13 mouse cellular contexts compared by ENCODE assay signal in the genomic region with DNA sequence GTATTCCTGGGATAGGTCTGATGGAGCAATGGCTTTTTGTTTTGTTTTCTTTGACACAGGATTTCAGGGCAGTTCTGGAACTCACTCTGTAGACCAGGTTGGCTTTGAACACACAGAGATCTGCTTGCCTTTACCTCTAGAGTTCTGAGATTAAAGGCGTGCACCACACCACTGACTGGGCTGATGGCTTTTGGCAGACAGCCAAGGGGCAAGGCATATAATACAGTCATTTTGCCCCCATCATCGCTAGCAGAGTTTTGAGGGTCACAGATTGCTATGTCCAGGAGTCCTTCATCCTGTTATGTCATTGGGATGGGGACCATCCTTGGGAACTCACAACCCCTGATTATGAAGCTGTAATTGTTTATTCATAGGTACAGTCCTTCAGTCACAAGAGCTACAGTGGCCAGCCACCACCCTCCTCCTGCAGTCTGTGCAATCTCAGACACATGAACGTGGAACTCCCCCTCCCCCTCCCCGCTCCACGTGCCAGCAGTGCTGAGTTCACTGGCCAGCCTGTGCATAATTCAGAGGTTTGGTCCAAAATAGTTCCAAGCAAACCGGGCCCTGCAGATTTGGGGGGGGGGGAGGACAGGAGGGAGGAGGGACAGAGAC. TPM values are rescaled to one million over a fixed set of nuclear protein-coding genes. Genes with fewer than 3 reads are reported as not detected.
DNase-seq lines count a peak whose midpoint lies in the region; ATAC-seq and TF ChIP-seq lines count a peak whose summit lies in the region.
"Had no signal": no experiment of that assay in that cellular context is flagged by ENCODE, and none has a peak within 500 bp of the region (broad histone marks: within the 10 kb centered on the region; RNA-seq: fewer than 3 reads in every experiment).

No protein-coding gene starts in this region.

- no peak overlapping the region for H3K4me2 ChIP-seq in heart, embryonic 15.5 days
- no peak overlapping the region for H3K4me2 ChIP-seq in lung, postnatal 0 days (replicated peaks; ENCODE audit: low read depth, low read length)
- H3K4me2 ChIP-seq: neural tube, embryonic 13.5 days had no signal

- peak; percentile 74; the same call in 1 of the 2 replicates for ATAC-seq in heart, embryonic 15.5 days (replicated peaks; ENCODE audit: insufficient number of reproducible peaks, insufficient read depth, low FRiP score, low read depth)
- peak; percentile 77 for ATAC-seq in lung, postnatal 0 days

- H3K4me1 ChIP-seq in heart, embryonic 15.5 days (replicated peaks): peaks cover 10% of the 10 kb centered on the region
- no peaks in the 10 kb centered on the region for H3K4me1 ChIP-seq in lung, postnatal 0 days (ENCODE audit: insufficient read depth, low read depth, low read length)
- H3K4me1 ChIP-seq: megakaryocyte, embryonic 14.5 days; neural tube, embryonic 13.5 days had no signal

- WGBS in heart, embryonic 15.5 days: 24% methylated on average over 6 of the region's 6 CpGs
- 23% methylated on average over 6 of the region's 6 CpGs for WGBS in lung, postnatal 0 days

- peaks cover 8% of the 10 kb centered on the region for H3K27me3 ChIP-seq in heart, embryonic 15.5 days
- H3K27me3 ChIP-seq in lung, postnatal 0 days (replicated peaks; ENCODE audit: insufficient read depth, low read length): no peaks in the 10 kb centered on the region

- no peaks in the 10 kb centered on the region for H3K36me3 ChIP-seq in heart, embryonic 15.5 days
- no peaks in the 10 kb centered on the region for H3K36me3 ChIP-seq in lung, postnatal 0 days (ENCODE audit: insufficient read depth, low read length)
- H3K36me3 ChIP-seq: neural tube, embryonic 13.5 days had no signal

- no peaks in the 10 kb centered on the region for H3K9me3 ChIP-seq in heart, embryonic 15.5 days (replicated peaks)
- H3K9me3 ChIP-seq in lung, postnatal 0 days (ENCODE audit: low read length): no peaks in the 10 kb centered on the region
- H3K9me3 ChIP-seq: megakaryocyte, embryonic 14.5 days; neural tube, embryonic 13.5 days had no signal

- peak; percentile 53 for DNase-seq in adrenal gland, postnatal 10 days
- DNase-seq in adrenal gland, adult 18-20 months (ENCODE audit: low spot score in 2 of 2): no peak
- peak; percentile 18 for DNase-seq in kidney, adult 18-20 months
- DNase-seq in kidney, postnatal 4 days: no peak
- peak; percentile 50 for DNase-seq in lung, postnatal 0 days (ENCODE audit: low spot score)
- DNase-seq in cerebellum, adult 11 months: no peak
- no peak for DNase-seq in layer of hippocampus, adult 11-12 months (ENCODE audit: low spot score)
- DNase-seq: layer of hippocampus, adult 9-11 months had no signal

- H3K4me3 ChIP-seq in heart, embryonic 15.5 days: no peak overlapping the region
- no peak overlapping the region for H3K4me3 ChIP-seq in lung, postnatal 0 days (ENCODE audit: low read depth, low read length)
- H3K4me3 ChIP-seq: megakaryocyte, embryonic 14.5 days; neural tube, embryonic 13.5 days had no signal

- no peak for TF ChIP-seq CTCF in lung, postnatal 0 days (IDR thresholded peaks at IDR 0.05)

- peak overlapping the region; percentile 41 for H3K27ac ChIP-seq in heart, embryonic 15.5 days
- no peak overlapping the region for H3K27ac ChIP-seq in lung, postnatal 0 days (ENCODE audit: low read length)
- H3K27ac ChIP-seq: liver, embryonic 14.5 days; neural tube, embryonic 13.5 days had no signal

- TF ChIP-seq EP300 in lung, postnatal 0 days (IDR thresholded peaks at IDR 0.05): no peak

- H3K9ac ChIP-seq in heart, embryonic 15.5 days: no peak overlapping the region
- H3K9ac ChIP-seq in lung, postnatal 0 days (replicated peaks; ENCODE audit: low read depth): no peak overlapping the region
- H3K9ac ChIP-seq: liver, embryonic 14.5 days; neural tube, embryonic 13.5 days had no signal

RNA-seq across cellular contexts. Expression of a gene that starts 31.7 kb away (rescaled TPM):
- total RNA-seq in adrenal gland, postnatal 10 days (2021): 10 to 100 TPM; 31.9 to 34.6 TPM
- 10 to 100 TPM; 49.2 to 60.0 TPM for total RNA-seq in adrenal gland, adult 18-20 months (2021)
- polyA plus RNA-seq in heart, embryonic 15.5 days (2015; fragmentation: Nextera tagmentation; extraction: Ambion mirVana): 0.47 and 0.61 TPM in 2 replicates
- 0.30 and 0.31 TPM in 2 replicates for polyA plus RNA-seq in lung, postnatal 0 days (2015; fragmentation: Nextera tagmentation; extraction: Ambion mirVana)
- total RNA-seq: common myeloid progenitor, adult 5-6 weeks had no signal

RNA-seq across cellular contexts. Expression of a gene that starts 49.8 kb away (rescaled TPM):
- 10 to 100 TPM; 81.8 to 85.9 TPM for total RNA-seq in adrenal gland, postnatal 10 days (2021)
- total RNA-seq in adrenal gland, adult 18-20 months (2021): 100 to 1,000 TPM in 1 of 2 experiments, 10 to 100 TPM in 1; 97.0 to 100 TPM
- polyA plus RNA-seq in heart, embryonic 15.5 days (2015; fragmentation: Nextera tagmentation; extraction: Ambion mirVana): 39.1 and 47.8 TPM in 2 replicates
- polyA plus RNA-seq in lung, postnatal 0 days (2015; fragmentation: Nextera tagmentation; extraction: Ambion mirVana): 50.5 and 52.1 TPM in 2 replicates

RNA-seq across cellular contexts. Expression of a gene that starts 50.0 kb away (rescaled TPM):
- total RNA-seq in adrenal gland, postnatal 10 days (2021): 10 to 100 TPM; 65.6 to 74.8 TPM
- 10 to 100 TPM; 44.7 to 54.1 TPM for total RNA-seq in adrenal gland, adult 18-20 months (2021)
- 64.8 and 89.4 TPM in 2 replicates for polyA plus RNA-seq in heart, embryonic 15.5 days (2015; fragmentation: Nextera tagmentation; extraction: Ambion mirVana)
- 43.5 and 51.1 TPM in 2 replicates for polyA plus RNA-seq in lung, postnatal 0 days (2015; fragmentation: Nextera tagmentation; extraction: Ambion mirVana)

RNA-seq across cellular contexts. Expression of a gene that starts 53.2 kb away (rescaled TPM):
- total RNA-seq in adrenal gland, postnatal 10 days (2021): 10 to 100 TPM in 1 of 2 experiments, 1 to 10 TPM in 1; 6.9 to 10.4 TPM
- total RNA-seq in adrenal gland, adult 18-20 months (2021): under 1 TPM; 0.51 to 0.73 TPM
- 5.2 and 7.9 TPM in 2 replicates for polyA plus RNA-seq in heart, embryonic 15.5 days (2015; fragmentation: Nextera tagmentation; extraction: Ambion mirVana)
- 0.33 and 0.36 TPM in 2 replicates for polyA plus RNA-seq in lung, postnatal 0 days (2015; fragmentation: Nextera tagmentation; extraction: Ambion mirVana)

Comparison
In these comparisons a context has a peak if more than half of its experiments do, and no peak if none do; other contexts are left out.
1. DNase-seq: peak in adrenal gland, postnatal 10 days (single experiment), kidney, adult 18-20 months (single experiment) and lung, postnatal 0 days (single experiment); none in adrenal gland, adult 18-20 months (0 of 2), kidney, postnatal 4 days (0 of 2), cerebellum, adult 11 months (single experiment) and layer of hippocampus, adult 11-12 months (single experiment).